Comparison of ENCODE assay signal across 23 mouse cellular contexts in genomic region chr11:96991501-96991900, GRCm38 (mm10). TPM values are rescaled to one million over a fixed set of nuclear protein-coding genes. Genes with fewer than 3 reads are reported as not detected.
DNase-seq lines count a peak whose midpoint lies in the region; ATAC-seq and TF ChIP-seq lines count a peak whose summit lies in the region.
"Had no signal": no experiment of that assay in that cellular context is flagged by ENCODE, and none has a peak within 500 bp of the region (broad histone marks: within the 10 kb centered on the region; RNA-seq: fewer than 3 reads in every experiment).

No protein-coding gene starts in this region.

- peak overlapping the region; percentile 73; the same call in 1 of the 2 replicates for H3K27ac ChIP-seq in intestine, embryonic 14.5 days (ENCODE audit: low read depth)
- no peak overlapping the region; the same call in 1 of the 2 replicates for H3K27ac ChIP-seq in intestine, embryonic 15.5 days
- H3K27ac ChIP-seq in midbrain, embryonic 10.5 days (replicated peaks), result peak overlapping the region; percentile 63; the same call in 1 of the 2 replicates
- H3K27ac ChIP-seq in midbrain, embryonic 16.5 days (ENCODE audit: low read length), result no peak overlapping the region
- peak overlapping the region; percentile 35; the same call in 1 of the 2 replicates for H3K27ac ChIP-seq in intestine, postnatal 0 days (ENCODE audit: low read depth, low read length)
- H3K27ac ChIP-seq: embryonic facial prominence, embryonic 10.5 days; forebrain, embryonic 13.5 days; heart, adult 2 months; heart, embryonic 15.5 days; hindbrain, embryonic 14.5 days had no signal

- peaks cover 32% of the 10 kb centered on the region for H3K4me1 ChIP-seq in intestine, embryonic 14.5 days (replicated peaks; ENCODE audit: control insufficient read depth, insufficient read depth, low read length)
- peaks cover 31% of the 10 kb centered on the region for H3K4me1 ChIP-seq in intestine, embryonic 15.5 days (replicated peaks)
- H3K4me1 ChIP-seq in midbrain, embryonic 10.5 days, result peaks cover 61% of the 10 kb centered on the region
- peaks cover 8% of the 10 kb centered on the region for H3K4me1 ChIP-seq in midbrain, embryonic 16.5 days (ENCODE audit: control insufficient read depth, insufficient read depth, low read length)
- H3K4me1 ChIP-seq in intestine, postnatal 0 days (replicated peaks; ENCODE audit: control insufficient read depth, insufficient read depth, low read length), result peaks cover 7% of the 10 kb centered on the region; the same call in 1 of the 2 replicates

- H3K36me3 ChIP-seq in intestine, embryonic 14.5 days (ENCODE audit: control insufficient read depth, insufficient read depth, low read length), result no peaks in the 10 kb centered on the region
- no peaks in the 10 kb centered on the region for H3K36me3 ChIP-seq in intestine, embryonic 15.5 days
- H3K36me3 ChIP-seq in midbrain, embryonic 10.5 days, result no peaks in the 10 kb centered on the region
- H3K36me3 ChIP-seq in midbrain, embryonic 16.5 days (ENCODE audit: control insufficient read depth, insufficient read depth, low read length), result no peaks in the 10 kb centered on the region
- no peaks in the 10 kb centered on the region for H3K36me3 ChIP-seq in intestine, postnatal 0 days (ENCODE audit: control insufficient read depth, insufficient read depth)
- H3K36me3 ChIP-seq: embryonic facial prominence, embryonic 10.5 days; heart, embryonic 15.5 days; hindbrain, embryonic 10.5 days had no signal

- no peak for DNase-seq in intestine, embryonic 14.5 days (ENCODE audit: low spot score)
- DNase-seq in midbrain, embryonic 10.5 days (ENCODE audit: low spot score), result no peak
- DNase-seq in adrenal gland, postnatal 4 days (ENCODE audit: low spot score in 2 of 2), result no peak
- no peak for DNase-seq in Muller cell, postnatal 12 days (ENCODE audit: inconsistent ontology term)
- DNase-seq: adrenal gland, postnatal 14 days; cerebellum, adult 2 months; cerebellum, postnatal 10 days; gastrocnemius, postnatal 10 days; heart, adult 2 months; heart, postnatal 14 days had no signal

- TF ChIP-seq CTCF in intestine, postnatal 0 days (IDR thresholded peaks at IDR 0.05; ENCODE audit: low read depth), result no peak

- no peaks in the 10 kb centered on the region for H3K9me3 ChIP-seq in intestine, embryonic 14.5 days (ENCODE audit: control insufficient read depth, low read length)
- H3K9me3 ChIP-seq in intestine, embryonic 15.5 days, result no peaks in the 10 kb centered on the region
- H3K9me3 ChIP-seq in midbrain, embryonic 10.5 days (replicated peaks), result no peaks in the 10 kb centered on the region
- H3K9me3 ChIP-seq in midbrain, embryonic 16.5 days (replicated peaks; ENCODE audit: control insufficient read depth, low read length, poor library complexity, severe bottlenecking), result no peaks in the 10 kb centered on the region
- no peaks in the 10 kb centered on the region for H3K9me3 ChIP-seq in intestine, postnatal 0 days (ENCODE audit: control insufficient read depth)
- H3K9me3 ChIP-seq: embryonic facial prominence, embryonic 10.5 days; forebrain, embryonic 13.5 days; heart, embryonic 15.5 days; hindbrain, embryonic 10.5 days had no signal

- H3K27me3 ChIP-seq in intestine, embryonic 14.5 days (replicated peaks; ENCODE audit: control insufficient read depth, insufficient read depth, low read length), result 0 out of 2 replicates have a peak, but pooled peaks cover 2% of the 10 kb centered on the region
- H3K27me3 ChIP-seq in intestine, embryonic 15.5 days (replicated peaks), result 0 out of 2 replicates have a peak, but pooled peaks cover 4% of the 10 kb centered on the region
- H3K27me3 ChIP-seq in midbrain, embryonic 10.5 days (ENCODE audit: low read depth, poor library complexity, severe bottlenecking), result peaks cover 76% of the 10 kb centered on the region
- H3K27me3 ChIP-seq in midbrain, embryonic 16.5 days (ENCODE audit: control insufficient read depth, insufficient read depth, low read depth, low read length), result peaks cover 2% of the 10 kb centered on the region
- peaks cover 3% of the 10 kb centered on the region; the same call in 1 of the 2 replicates for H3K27me3 ChIP-seq in intestine, postnatal 0 days (replicated peaks; ENCODE audit: control insufficient read depth, insufficient read depth, low read length)
- H3K27me3 ChIP-seq: Patski had no signal

- ATAC-seq in intestine, embryonic 14.5 days (replicated peaks; ENCODE audit: low FRiP score, low TSS enrichment, low read depth), result no peak
- ATAC-seq in intestine, embryonic 15.5 days, result no peak
- ATAC-seq in midbrain, embryonic 16.5 days, result no peak
- no peak for ATAC-seq in intestine, postnatal 0 days
- ATAC-seq: activated CD4-positive, CD25-positive, alpha-beta regulatory T cell, adult 4 months; CD4-positive, CD25-positive, alpha-beta regulatory T cell, adult 4 months; forebrain, embryonic 13.5 days; Patski had no signal

- no peak overlapping the region for H3K4me2 ChIP-seq in intestine, embryonic 14.5 days (ENCODE audit: low read length)
- no peak overlapping the region for H3K4me2 ChIP-seq in intestine, embryonic 15.5 days (replicated peaks)
- no peak overlapping the region for H3K4me2 ChIP-seq in midbrain, embryonic 16.5 days (ENCODE audit: low read length)
- H3K4me2 ChIP-seq in intestine, postnatal 0 days (replicated peaks; ENCODE audit: low read depth), result no peak overlapping the region
- H3K4me2 ChIP-seq: forebrain, embryonic 13.5 days; heart, embryonic 11.5 days; heart, embryonic 15.5 days; hindbrain, embryonic 14.5 days had no signal

- no peak overlapping the region for H3K9ac ChIP-seq in intestine, embryonic 14.5 days (ENCODE audit: low read length)
- no peak overlapping the region for H3K9ac ChIP-seq in intestine, embryonic 15.5 days
- no peak overlapping the region for H3K9ac ChIP-seq in midbrain, embryonic 16.5 days (ENCODE audit: low read depth, low read length)
- H3K9ac ChIP-seq in intestine, postnatal 0 days (ENCODE audit: low read depth, low read length), result no peak overlapping the region
- H3K9ac ChIP-seq: forebrain, embryonic 13.5 days; heart, embryonic 15.5 days; hindbrain, embryonic 14.5 days had no signal

- no peak overlapping the region for H3K4me3 ChIP-seq in intestine, embryonic 14.5 days (ENCODE audit: low read depth, low read length)
- no peak overlapping the region for H3K4me3 ChIP-seq in intestine, embryonic 15.5 days (replicated peaks)
- H3K4me3 ChIP-seq in midbrain, embryonic 10.5 days, result no peak overlapping the region
- H3K4me3 ChIP-seq in midbrain, embryonic 16.5 days (ENCODE audit: low read depth, low read length), result no peak overlapping the region
- no peak overlapping the region for H3K4me3 ChIP-seq in intestine, postnatal 0 days (ENCODE audit: low read depth, low read length)
- H3K4me3 ChIP-seq: embryonic facial prominence, embryonic 10.5 days; forebrain, embryonic 13.5 days; heart, adult 2 months; heart, embryonic 15.5 days; hindbrain, embryonic 10.5 days had no signal

- 62% methylated on average over 5 of the region's 5 CpGs for WGBS in intestine, embryonic 14.5 days
- 63% methylated on average over 5 of the region's 5 CpGs for WGBS in intestine, embryonic 15.5 days
- 79% methylated on average over 5 of the region's 5 CpGs for WGBS in midbrain, embryonic 10.5 days
- WGBS in midbrain, embryonic 16.5 days, result 79% methylated on average over 5 of the region's 5 CpGs
- 75% methylated on average over 5 of the region's 5 CpGs for WGBS in intestine, postnatal 0 days

RNA-seq across cellular contexts. Expression of gene Sp2, which starts 8.7 kb away (rescaled TPM):
- 18.6 and 18.7 TPM in 2 replicates for polyA plus RNA-seq in intestine, embryonic 14.5 days (2014; fragmentation: Nextera tagmentation; extraction: Ambion mirVana)
- 13.3 and 15.1 TPM in 2 replicates for polyA plus RNA-seq in intestine, embryonic 15.5 days (2015; fragmentation: Nextera tagmentation; extraction: Ambion mirVana)
- 30.5 and 35.5 TPM in 2 replicates for polyA plus RNA-seq in midbrain, embryonic 10.5 days (2016; fragmentation: Nextera tagmentation; extraction: Ambion mirVana)
- 15.4 and 16.8 TPM in 2 replicates for polyA plus RNA-seq in midbrain, embryonic 16.5 days (2015; fragmentation: Nextera tagmentation; extraction: Ambion mirVana)
- 7.7 and 8.2 TPM in 2 replicates for polyA plus RNA-seq in intestine, postnatal 0 days (2015; fragmentation: Nextera tagmentation; extraction: Ambion mirVana)
- 10 to 100 TPM; 23.3 to 26.0 TPM for total RNA-seq in adrenal gland, postnatal 4 days (2021)

RNA-seq across cellular contexts. Expression of gene Sp6, which starts 21.7 kb away (rescaled TPM):
- polyA plus RNA-seq in intestine, embryonic 14.5 days (2014; fragmentation: Nextera tagmentation; extraction: Ambion mirVana), result not detected in 2 replicates
- 0.29 and 0.30 TPM in 2 replicates for polyA plus RNA-seq in intestine, embryonic 15.5 days (2015; fragmentation: Nextera tagmentation; extraction: Ambion mirVana)
- polyA plus RNA-seq in midbrain, embryonic 10.5 days (2016; fragmentation: Nextera tagmentation; extraction: Ambion mirVana), result 0.71 and 2.0 TPM in 2 replicates
- polyA plus RNA-seq in midbrain, embryonic 16.5 days (2015; fragmentation: Nextera tagmentation; extraction: Ambion mirVana), result 0.26 and 0.35 TPM in 2 replicates
- 0.04 TPM in 1 of 2 replicates, not detected in the other for polyA plus RNA-seq in intestine, postnatal 0 days (2015; fragmentation: Nextera tagmentation; extraction: Ambion mirVana)
- total RNA-seq in adrenal gland, postnatal 4 days (2021), result under 1 TPM; 0.42 TPM
- total RNA-seq: MEL had no signal
- polyA plus RNA-seq: activated CD4-positive, CD25-positive, alpha-beta regulatory T cell, adult 4 months had no signal

RNA-seq across cellular contexts. Expression of gene Scrn2, which starts 38.2 kb away (rescaled TPM):
- 18.6 and 19.0 TPM in 2 replicates for polyA plus RNA-seq in intestine, embryonic 14.5 days (2014; fragmentation: Nextera tagmentation; extraction: Ambion mirVana)
- polyA plus RNA-seq in intestine, embryonic 15.5 days (2015; fragmentation: Nextera tagmentation; extraction: Ambion mirVana), result 18.1 and 21.9 TPM in 2 replicates
- polyA plus RNA-seq in midbrain, embryonic 10.5 days (2016; fragmentation: Nextera tagmentation; extraction: Ambion mirVana), result 39.5 and 42.2 TPM in 2 replicates
- 13.7 and 16.7 TPM in 2 replicates for polyA plus RNA-seq in midbrain, embryonic 16.5 days (2015; fragmentation: Nextera tagmentation; extraction: Ambion mirVana)
- polyA plus RNA-seq in intestine, postnatal 0 days (2015; fragmentation: Nextera tagmentation; extraction: Ambion mirVana), result 24.1 and 24.5 TPM in 2 replicates
- total RNA-seq in adrenal gland, postnatal 4 days (2021), result 10 to 100 TPM; 28.8 to 29.7 TPM

RNA-seq across cellular contexts. Expression of gene Pnpo, which starts 47.7 kb away (rescaled TPM):
- 40.9 and 44.1 TPM in 2 replicates for polyA plus RNA-seq in intestine, embryonic 14.5 days (2014; fragmentation: Nextera tagmentation; extraction: Ambion mirVana)
- 81.9 and 92.8 TPM in 2 replicates for polyA plus RNA-seq in intestine, embryonic 15.5 days (2015; fragmentation: Nextera tagmentation; extraction: Ambion mirVana)
- polyA plus RNA-seq in midbrain, embryonic 10.5 days (2016; fragmentation: Nextera tagmentation; extraction: Ambion mirVana), result 28.2 and 32.1 TPM in 2 replicates
- polyA plus RNA-seq in midbrain, embryonic 16.5 days (2015; fragmentation: Nextera tagmentation; extraction: Ambion mirVana), result 32.2 and 32.5 TPM in 2 replicates
- polyA plus RNA-seq in intestine, postnatal 0 days (2015; fragmentation: Nextera tagmentation; extraction: Ambion mirVana), result 145 and 158 TPM in 2 replicates
- total RNA-seq in adrenal gland, postnatal 4 days (2021), result 10 to 100 TPM; 27.5 to 35.0 TPM

RNA-seq across cellular contexts. Expression of gene Lrrc46, which starts 49.7 kb away (rescaled TPM):
- polyA plus RNA-seq in intestine, embryonic 14.5 days (2014; fragmentation: Nextera tagmentation; extraction: Ambion mirVana), result 0.44 and 0.49 TPM in 2 replicates
- 0.40 and 0.45 TPM in 2 replicates for polyA plus RNA-seq in intestine, embryonic 15.5 days (2015; fragmentation: Nextera tagmentation; extraction: Ambion mirVana)
- 3.0 and 3.1 TPM in 2 replicates for polyA plus RNA-seq in midbrain, embryonic 10.5 days (2016; fragmentation: Nextera tagmentation; extraction: Ambion mirVana)
- 3.4 and 4.0 TPM in 2 replicates for polyA plus RNA-seq in midbrain, embryonic 16.5 days (2015; fragmentation: Nextera tagmentation; extraction: Ambion mirVana)
- polyA plus RNA-seq in intestine, postnatal 0 days (2015; fragmentation: Nextera tagmentation; extraction: Ambion mirVana), result 0.17 and 0.18 TPM in 2 replicates
- 1 to 10 TPM in 1 of 2 experiments, under 1 TPM in 1; 0.76 to 1.3 TPM for total RNA-seq in adrenal gland, postnatal 4 days (2021)
- polyA plus RNA-seq: activated CD4-positive, CD25-positive, alpha-beta regulatory T cell, adult 4 months; CD4-positive, CD25-positive, alpha-beta regulatory T cell, adult 4 months had no signal

Comparison
In these comparisons a context has a peak if more than half of its experiments do, and no peak if none do; other contexts are left out.
1. H3K27ac ChIP-seq: peak in intestine, embryonic 14.5 days (single experiment), midbrain, embryonic 10.5 days (single experiment) and intestine, postnatal 0 days (single experiment); none in intestine, embryonic 15.5 days (single experiment) and midbrain, embryonic 16.5 days (single experiment).